Comparison of ENCODE assay signal across 9 mouse cellular contexts in genomic region chr10:79910556-79910955, GRCm38 (mm10). TPM values are rescaled to one million over a fixed set of nuclear protein-coding genes. Genes with fewer than 3 reads are reported as not detected.
A peak's percentile ranks its signal among the peaks of the same experiment; 100 is the strongest.
DNase-seq lines count a peak whose midpoint lies in the region; ATAC-seq lines count a peak whose summit lies in the region.
"Had no signal": no experiment of that assay in that cellular context is flagged by ENCODE, and none has a peak within 500 bp of the region (broad histone marks: within the 10 kb centered on the region; RNA-seq: fewer than 3 reads in every experiment).

Gene Gm26602, plus strand, starts transcription at chr10:79910856.

- H3K4me3 ChIP-seq in lung, embryonic 16.5 days (ENCODE audit: low read length) = no peak within 1 kb of the TSS
- H3K4me3 ChIP-seq in liver, embryonic 13.5 days (replicated peaks) = no peak within 1 kb of the TSS
- no peak within 1 kb of the TSS for H3K4me3 ChIP-seq in stomach, embryonic 16.5 days (replicated peaks; ENCODE audit: low read length)

- H3K9me3 ChIP-seq in lung, embryonic 16.5 days (ENCODE audit: control insufficient read depth, low read length) = no peaks in the 10 kb centered on the region
- H3K9me3 ChIP-seq in liver, embryonic 13.5 days (replicated peaks) = no peaks in the 10 kb centered on the region
- no peaks in the 10 kb centered on the region for H3K9me3 ChIP-seq in stomach, embryonic 16.5 days (replicated peaks; ENCODE audit: control insufficient read depth, low read length)

- no peaks in the 10 kb centered on the region for H3K27me3 ChIP-seq in lung, embryonic 16.5 days (ENCODE audit: control insufficient read depth, insufficient read depth, low read depth, low read length)
- no peaks in the 10 kb centered on the region for H3K27me3 ChIP-seq in liver, embryonic 13.5 days
- no peaks in the 10 kb centered on the region for H3K27me3 ChIP-seq in stomach, embryonic 16.5 days (ENCODE audit: control insufficient read depth, insufficient read depth, low read length)

- H3K4me1 ChIP-seq in lung, embryonic 16.5 days (replicated peaks; ENCODE audit: control insufficient read depth, insufficient read depth, low read length) = peaks cover 17% of the 10 kb centered on the region
- peaks cover 63% of the 10 kb centered on the region for H3K4me1 ChIP-seq in liver, embryonic 13.5 days (replicated peaks)
- H3K4me1 ChIP-seq in stomach, embryonic 16.5 days (ENCODE audit: control insufficient read depth, insufficient read depth, low read length) = peaks cover 23% of the 10 kb centered on the region

- peak; percentile 37 for DNase-seq in cerebellum, adult 9-11 months
- no peak for DNase-seq in cerebellum, postnatal 25 days
- no peak for DNase-seq in lung, postnatal 25 days (ENCODE audit: low spot score)
- no peak for DNase-seq in liver, embryonic 13.5 days
- DNase-seq in frontal cortex, adult 2 months (ENCODE audit: extremely low spot score in 1 of 2, low spot score in 1 of 2) = no peak

- no peak within 1 kb of the TSS for H3K4me2 ChIP-seq in lung, embryonic 16.5 days (ENCODE audit: low read depth, low read length)
- H3K4me2 ChIP-seq in liver, embryonic 13.5 days = peak within 1 kb of the TSS; percentile 44; the same call in 1 of the 2 replicates
- H3K4me2 ChIP-seq in stomach, embryonic 16.5 days (ENCODE audit: low read depth, low read length) = no peak within 1 kb of the TSS

- no peak within 1 kb of the TSS for H3K27ac ChIP-seq in lung, embryonic 16.5 days (ENCODE audit: low read length)
- H3K27ac ChIP-seq in liver, embryonic 13.5 days = peak within 1 kb of the TSS; percentile 82
- peak within 1 kb of the TSS; percentile 85; the same call in 1 of the 2 replicates for H3K27ac ChIP-seq in stomach, embryonic 16.5 days (ENCODE audit: low read length)

- 0 out of 2 replicates have a peak within 1 kb of the TSS, but pooled peaks have one; percentile 24 for H3K9ac ChIP-seq in lung, embryonic 16.5 days (ENCODE audit: low read length)
- peak within 1 kb of the TSS; percentile 48 for H3K9ac ChIP-seq in liver, embryonic 13.5 days
- peak within 1 kb of the TSS; percentile 34 for H3K9ac ChIP-seq in stomach, embryonic 16.5 days (ENCODE audit: low read length)

- peaks cover 27% of the 10 kb centered on the region for H3K36me3 ChIP-seq in lung, embryonic 16.5 days (ENCODE audit: control insufficient read depth, insufficient read depth, low read length)
- peaks cover 39% of the 10 kb centered on the region for H3K36me3 ChIP-seq in liver, embryonic 13.5 days
- H3K36me3 ChIP-seq in stomach, embryonic 16.5 days (ENCODE audit: control insufficient read depth, insufficient read depth, low read length) = peaks cover 16% of the 10 kb centered on the region; the same call in 1 of the 2 replicates

- ATAC-seq in lung, embryonic 16.5 days (ENCODE audit: low read depth) = no peak
- ATAC-seq in liver, embryonic 13.5 days (ENCODE audit: low read depth) = no peak
- no peak for ATAC-seq in stomach, embryonic 16.5 days (ENCODE audit: insufficient read depth, low FRiP score)
- no peak for ATAC-seq in megakaryocyte-erythroid progenitor cell, adult 5-6 weeks (replicated peaks; ENCODE audit: low FRiP score, low TSS enrichment, poor library complexity, severe bottlenecking)

- WGBS in lung, embryonic 16.5 days = 89% methylated on average over 4 of the region's 4 CpGs
- WGBS in liver, embryonic 13.5 days (ENCODE audit: insufficient replicate concordance) = 90% methylated on average over 4 of the region's 4 CpGs
- WGBS in stomach, embryonic 16.5 days = 93% methylated on average over 4 of the region's 4 CpGs

RNA-seq across cellular contexts. Expression of gene Gm26602, which starts in this region (rescaled TPM):
- polyA plus RNA-seq in lung, embryonic 16.5 days (2015; fragmentation: Nextera tagmentation; extraction: Ambion mirVana) = 12.8 TPM in 1 of 2 replicates, not detected in the other
- 11.3 TPM in 1 of 2 replicates, not detected in the other for polyA plus RNA-seq in liver, embryonic 13.5 days (2015; fragmentation: Nextera tagmentation; extraction: Ambion mirVana)
- polyA plus RNA-seq in stomach, embryonic 16.5 days (2015; fragmentation: Nextera tagmentation; extraction: Ambion mirVana) = 4.1 TPM in 1 of 2 replicates, not detected in the other
- not detected in 2 replicates for total RNA-seq in megakaryocyte-erythroid progenitor cell, adult 5-6 weeks (2014; fragmentation: Nextera tagmentation)
- total RNA-seq in megakaryocyte-erythroid progenitor cell, adult 5-6 weeks (2017) = not detected in 2 replicates
- not detected in 2 replicates for polyA plus RNA-seq in frontal cortex, adult 2 months (2012; rRNA removed)
- polyA plus RNA-seq: testis, adult 2 months had no signal
